Mouse (Mus musculus): ENCODE measurements around the gene Golga3.

GRCm38 (mm10) chr5:110142309-110142708 lies 34.2 kb upstream of the Golga3 start:
- TF ChIP-seq POLR2A (IDR thresholded peaks at IDR 0.05; ENCODE audit: borderline replicate concordance, extremely low read depth, insufficient read depth, insufficient read length, poor library complexity, severe bottlenecking) = no peak
- no peak for TF ChIP-seq CTCF (IDR thresholded peaks at IDR 0.05; ENCODE audit: borderline replicate concordance, extremely low read depth, insufficient read depth, insufficient read length)

Measured in brain, embryonic 14.5 days (tissue).